Mouse (Mus musculus) 3134 (cell line): Measurements from ENCODE around the gene Gm10300.

ENCODE experiments used
- DNase-seq: peaks from one replicate; pipeline ENCODE4 v3.0.0-alpha.2; 2011; ENCODE audit warnings: low spot score; ENCODE audit not compliant: insufficient read length; ENCODE audit errors: extremely low read depth

Gene Gm10300

DNA sequence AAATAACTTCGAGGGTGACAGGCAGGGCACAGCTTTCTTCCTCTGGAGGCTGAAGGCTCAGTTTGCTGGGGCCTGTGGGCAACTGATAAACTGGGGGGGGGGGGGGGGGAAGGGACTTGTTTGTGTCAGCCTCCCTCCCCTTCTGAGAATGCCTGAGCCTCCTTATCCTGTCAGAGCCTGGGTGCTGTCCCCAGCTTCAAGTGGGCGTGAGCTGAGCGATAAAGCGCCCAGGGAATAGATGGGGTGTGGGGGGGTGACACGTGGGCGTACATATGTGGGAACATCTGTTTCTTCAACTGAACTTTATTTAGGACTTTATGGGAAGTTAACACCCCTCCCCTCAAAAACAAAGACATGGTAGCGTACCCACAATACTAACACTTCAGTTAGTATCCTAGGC, 2.9 kb downstream of the Gm10300 start:
- DNase-seq = no peak

DNA sequence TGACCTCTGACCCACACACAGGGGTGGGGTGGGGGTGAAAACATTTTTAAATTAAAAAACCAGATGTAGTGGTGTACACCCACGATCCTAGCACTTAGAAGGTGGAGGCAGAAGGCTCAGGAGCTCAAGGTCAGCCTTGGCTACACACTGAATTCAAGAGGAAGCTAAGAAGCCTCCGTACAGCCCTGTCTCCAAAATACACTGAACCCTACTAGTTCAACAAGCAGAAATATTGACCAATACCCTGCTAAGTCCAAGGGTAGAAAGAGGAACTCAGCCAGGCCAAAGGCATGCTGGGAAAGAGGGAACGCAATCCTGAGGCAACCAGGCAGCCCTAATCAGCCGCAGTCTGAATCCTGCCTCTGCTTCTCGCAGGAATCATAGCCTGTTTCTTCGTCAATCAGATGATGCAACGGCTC, 3.8 kb downstream of the Gm10300 start:
- no peak for DNase-seq

DNA sequence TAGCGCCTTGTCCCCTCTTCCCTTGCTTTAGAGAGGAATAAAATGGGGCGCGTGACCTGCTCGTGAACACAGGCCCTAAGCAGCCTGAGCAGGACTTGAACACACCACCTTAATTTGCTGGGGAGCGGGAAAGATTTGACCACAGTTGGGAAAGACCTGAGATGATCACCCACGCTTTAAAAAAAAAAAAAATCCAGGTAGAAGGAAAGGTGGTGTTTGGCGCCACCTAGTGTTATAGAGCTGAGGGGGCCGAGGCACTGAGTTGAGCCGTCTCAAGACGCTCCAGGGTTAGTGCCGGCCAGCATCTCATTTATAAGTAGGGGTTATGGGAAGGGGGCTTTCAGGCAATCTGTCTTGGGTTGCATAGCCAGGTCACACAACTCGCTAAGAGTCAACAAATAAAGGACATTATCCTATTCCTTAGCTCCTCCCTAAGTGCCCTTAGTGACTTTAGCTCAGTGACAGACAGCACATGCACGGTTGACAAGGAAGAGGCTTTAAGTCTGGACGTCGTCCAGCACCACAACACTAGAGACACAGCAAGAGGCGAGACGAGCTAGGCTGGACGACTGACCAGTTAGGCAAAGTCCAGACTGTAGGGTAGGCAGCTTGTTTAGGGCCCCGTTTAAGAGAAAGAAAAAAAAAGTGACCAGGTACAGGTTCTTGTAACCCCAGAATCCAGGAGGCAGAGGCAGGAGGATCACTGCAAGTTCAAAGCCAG, 5.2 kb downstream of the Gm10300 start:
- DNase-seq = peak; percentile 30

DNA sequence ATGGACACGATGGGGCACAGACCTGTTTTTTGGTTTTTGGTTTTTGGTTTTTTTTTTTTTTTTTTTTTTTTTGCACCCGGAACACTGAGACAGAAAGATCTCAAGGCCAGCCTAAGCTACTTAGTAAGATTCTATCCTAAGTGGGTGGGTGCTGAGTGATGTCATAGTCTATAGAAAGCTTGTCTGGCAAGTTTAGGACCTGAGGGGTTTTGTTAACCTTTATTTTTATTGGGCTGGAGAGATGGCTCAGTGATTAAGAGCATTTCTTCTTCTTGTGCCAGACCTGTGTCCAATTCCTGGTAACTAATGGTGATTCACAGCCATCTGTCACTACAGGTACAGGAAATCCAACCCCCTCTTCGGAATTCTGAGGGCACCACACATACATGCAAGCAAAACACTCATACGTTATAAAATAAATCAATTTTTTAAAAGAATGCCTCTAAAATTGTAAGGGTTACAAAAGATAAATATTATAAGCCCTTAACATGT, 6.0 kb downstream of the Gm10300 start:
- no peak for DNase-seq

DNA sequence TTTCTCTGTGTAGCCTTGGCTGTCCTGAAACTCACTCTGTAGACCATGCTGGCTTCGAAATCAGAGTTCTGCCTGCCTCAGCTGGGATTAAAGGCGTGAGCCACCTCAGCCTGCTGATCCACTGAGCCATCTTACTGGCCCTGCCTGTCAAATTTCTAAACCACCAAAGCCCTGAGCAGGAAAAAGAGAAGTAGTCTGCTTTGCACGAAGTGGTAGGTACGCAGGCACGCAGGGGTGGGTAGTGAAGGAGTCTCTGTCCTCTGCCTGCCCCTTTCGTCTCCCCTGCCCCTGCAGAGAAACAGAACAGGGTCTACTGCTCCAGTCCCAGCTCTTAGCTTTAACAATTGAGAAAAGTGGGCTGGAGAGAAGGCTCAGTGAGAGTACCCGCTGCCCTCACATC, 10.6 kb downstream of the Gm10300 start:
- DNase-seq = no peak

DNA sequence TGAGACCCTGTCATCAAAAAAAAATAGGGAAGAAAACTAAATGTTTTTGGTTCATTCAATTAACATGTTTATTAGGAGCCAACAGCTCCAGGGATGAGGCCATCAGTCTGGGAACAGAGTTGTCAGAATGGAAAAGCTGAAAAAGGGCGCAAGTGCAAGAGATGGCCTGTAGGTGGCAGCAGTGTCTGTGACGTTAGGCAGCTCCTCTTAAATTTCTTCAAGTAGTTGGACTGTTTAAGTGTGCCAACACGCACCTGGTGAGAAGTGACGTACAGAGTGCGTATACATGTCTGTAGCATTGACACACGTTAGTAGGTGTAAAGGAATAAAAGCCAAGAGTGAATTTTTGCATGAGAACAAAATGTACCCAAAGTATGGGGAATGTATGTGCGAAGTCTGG, 14.4 kb downstream of the Gm10300 start:
- DNase-seq = peak; percentile 26

DNA sequence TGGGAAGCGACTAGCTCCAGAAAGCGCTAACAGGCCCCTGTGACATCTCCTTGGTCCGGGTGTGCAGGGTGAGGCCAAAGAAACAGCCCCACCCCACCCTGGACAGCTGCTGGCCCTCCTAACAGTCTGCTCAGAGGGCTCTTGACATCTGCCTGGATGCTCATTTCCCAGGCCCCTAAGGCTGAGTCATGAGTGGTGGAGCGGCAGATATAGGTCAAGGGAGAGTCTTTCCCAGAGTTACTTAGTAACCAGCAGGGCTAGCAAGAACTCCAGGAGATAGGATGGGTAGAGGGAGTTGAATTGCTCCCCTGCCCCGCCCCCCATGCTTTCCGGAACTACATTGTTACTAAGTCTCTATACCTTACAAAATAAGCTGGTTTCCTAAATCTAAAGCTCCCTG, 18.6 kb downstream of the Gm10300 start:
- DNase-seq = no peak

DNA sequence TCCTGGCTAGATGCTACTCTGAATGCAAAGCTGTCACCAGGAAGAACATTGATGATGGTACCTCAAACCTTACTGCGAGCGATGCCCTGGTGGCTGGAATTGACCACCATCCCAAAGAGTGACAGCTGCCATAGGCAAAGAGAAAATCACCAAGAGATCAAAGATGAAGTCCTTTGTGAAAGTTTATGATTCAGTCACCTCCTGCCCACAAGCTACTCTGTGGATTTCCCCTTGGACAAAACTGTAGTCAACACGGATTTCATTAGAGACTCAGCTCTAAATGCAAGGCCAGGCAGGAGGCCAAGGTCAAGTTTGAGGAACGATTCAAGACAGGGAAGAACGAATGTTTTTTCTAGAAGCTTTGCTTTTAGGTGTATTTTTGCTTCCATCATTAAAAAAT, 19.4 kb downstream of the Gm10300 start:
- DNase-seq = no peak

DNA sequence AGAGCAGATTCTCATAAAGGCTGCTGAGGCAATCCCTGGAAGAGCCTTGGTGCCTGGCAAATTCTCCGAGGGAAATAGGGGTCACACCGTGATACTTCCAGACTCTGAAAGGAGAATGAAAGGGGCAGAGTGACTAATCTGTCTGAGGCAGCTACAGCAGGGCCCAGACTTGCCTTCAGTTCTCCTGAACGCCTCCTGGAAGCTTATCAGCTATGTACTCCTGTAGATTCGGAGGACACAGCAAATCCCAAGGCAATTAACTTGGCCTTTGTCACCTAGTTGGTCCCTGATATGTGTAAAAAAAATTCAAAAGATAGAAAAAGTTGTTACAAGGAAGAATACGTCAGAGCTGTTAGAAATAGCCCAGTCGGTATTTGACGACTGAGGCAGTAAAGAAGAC, 20.5 kb downstream of the Gm10300 start:
- no peak for DNase-seq

DNA sequence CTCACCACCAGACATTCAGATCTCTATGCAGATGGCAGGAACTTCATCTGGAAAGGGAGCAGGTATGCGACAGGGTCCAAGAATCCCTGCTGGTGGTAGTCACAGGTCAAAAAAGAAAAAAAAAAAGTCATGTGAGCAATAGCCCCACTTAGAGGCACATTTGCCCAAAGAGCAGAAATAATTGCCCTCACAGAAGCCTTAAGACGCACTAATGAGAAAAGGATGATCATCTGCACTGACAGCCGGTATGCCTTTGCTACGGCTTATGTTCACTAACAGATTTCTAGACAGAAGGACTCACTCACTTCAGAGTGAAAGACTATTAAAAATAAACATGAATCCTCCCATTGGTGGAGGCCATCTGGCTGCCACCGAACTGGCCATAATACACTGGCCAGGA, 25.1 kb downstream of the Gm10300 start:
- DNase-seq = no peak

DNA sequence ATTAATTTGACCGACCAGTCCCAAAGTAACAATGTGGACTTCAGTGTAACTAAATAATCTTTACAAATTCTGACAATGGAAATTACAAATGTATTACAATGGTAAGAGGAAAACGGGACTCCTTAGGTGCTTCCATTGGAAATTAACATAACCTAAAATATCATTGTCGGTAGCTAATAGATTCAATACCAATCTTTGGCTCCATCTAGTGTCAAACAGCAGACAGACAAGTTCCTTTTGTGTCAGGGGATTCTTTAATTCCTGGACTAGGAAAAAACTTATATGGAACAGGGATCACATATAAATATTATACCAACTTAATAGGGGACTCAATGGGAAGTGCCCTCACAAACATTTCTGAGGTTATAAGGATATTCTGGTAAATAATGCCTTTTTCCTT, 26.7 kb downstream of the Gm10300 start:
- no peak for DNase-seq

DNA sequence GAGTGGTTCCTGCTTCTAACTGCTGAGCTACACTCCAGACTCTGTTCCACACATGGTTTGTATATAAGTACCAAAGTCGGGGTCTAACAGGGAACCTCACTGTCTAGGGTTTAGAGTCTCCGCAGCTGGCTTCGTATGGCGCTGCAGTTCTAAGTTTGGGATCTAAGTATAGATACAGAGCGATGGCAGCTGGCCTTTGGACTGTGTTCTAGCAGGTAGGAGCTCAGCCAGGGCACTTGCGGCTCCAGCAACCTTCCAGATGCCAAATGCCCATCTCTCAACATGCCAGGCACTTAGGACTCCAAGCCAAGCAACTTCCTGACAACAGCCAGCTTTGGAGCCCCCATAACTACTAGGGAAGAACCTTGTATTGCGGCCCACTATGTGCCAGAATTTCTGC, 33.7 kb downstream of the Gm10300 start:
- no peak for DNase-seq

DNA sequence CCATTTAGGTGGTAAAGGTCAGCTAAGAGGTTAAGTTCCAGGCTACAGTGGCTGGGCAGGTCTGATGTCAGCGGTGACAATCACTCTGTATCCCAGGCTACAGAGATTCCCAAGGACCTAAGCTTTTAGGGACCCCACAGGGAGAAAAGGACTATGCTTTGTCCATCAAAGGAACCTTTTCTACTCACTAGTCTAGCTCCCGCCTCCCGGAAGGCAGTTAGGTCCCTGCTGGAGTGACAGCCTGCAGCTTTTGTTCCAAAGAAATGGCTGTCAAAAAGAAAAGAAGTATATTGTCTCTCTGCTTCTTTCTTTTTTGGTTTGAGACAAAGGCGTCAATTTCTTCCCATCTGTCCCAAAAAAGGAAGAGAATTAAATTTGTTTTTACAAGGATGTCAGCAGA, 36.7 kb downstream of the Gm10300 start:
- no peak for DNase-seq

DNA sequence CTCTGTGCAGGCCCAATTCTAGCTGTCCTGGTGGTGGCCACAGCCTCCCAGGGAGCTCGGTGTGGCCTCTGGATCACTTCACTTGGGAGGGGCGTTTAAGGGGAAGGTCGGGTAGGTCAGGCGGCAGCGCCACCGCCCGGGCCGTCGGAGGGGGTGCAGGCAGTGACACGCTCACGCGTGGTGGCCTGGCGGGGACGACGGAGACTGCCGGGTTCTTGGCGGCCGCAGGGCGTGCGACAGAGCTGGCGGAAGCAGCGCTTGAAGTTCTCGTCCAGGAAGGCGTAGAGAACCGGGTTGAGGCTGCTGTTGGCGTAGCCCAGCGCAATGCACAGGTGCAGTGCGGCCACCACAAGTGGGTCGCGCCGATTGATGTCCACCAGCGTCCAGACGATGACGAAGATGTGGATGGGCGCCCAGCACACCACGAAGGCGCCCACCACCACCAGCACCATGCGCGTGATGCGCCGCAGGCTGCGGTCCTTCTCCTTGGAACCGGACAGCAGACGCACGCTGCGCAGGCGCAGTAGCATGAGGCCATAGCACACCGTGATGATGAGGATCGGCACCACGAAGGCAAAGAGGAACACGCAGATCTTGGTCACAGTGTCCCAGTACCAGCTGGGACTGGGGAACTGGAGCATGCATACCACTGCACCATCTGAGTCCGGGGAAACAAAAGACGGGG, 39.1 kb downstream of the Gm10300 start:
- DNase-seq = peak; percentile 9

DNA sequence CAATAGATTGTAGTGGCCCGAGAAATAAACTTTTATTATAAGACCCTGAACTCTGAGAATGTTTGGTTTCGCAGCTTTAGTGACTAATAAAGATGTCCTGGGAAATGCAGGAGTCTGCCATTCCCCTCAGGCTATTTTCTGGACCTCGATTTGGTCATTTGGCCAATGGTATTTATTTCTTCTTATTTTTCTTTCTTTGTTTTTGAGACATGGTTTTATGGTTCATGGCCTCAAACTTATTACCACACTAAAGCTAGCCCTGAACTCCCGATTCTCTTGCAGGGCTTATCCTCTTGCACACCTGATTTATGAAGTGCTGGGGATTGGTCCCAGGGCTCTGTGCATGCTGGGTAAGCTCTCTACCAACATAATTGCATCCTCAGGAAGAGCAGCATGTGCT, 41.8 kb downstream of the Gm10300 start:
- DNase-seq = no peak

DNA sequence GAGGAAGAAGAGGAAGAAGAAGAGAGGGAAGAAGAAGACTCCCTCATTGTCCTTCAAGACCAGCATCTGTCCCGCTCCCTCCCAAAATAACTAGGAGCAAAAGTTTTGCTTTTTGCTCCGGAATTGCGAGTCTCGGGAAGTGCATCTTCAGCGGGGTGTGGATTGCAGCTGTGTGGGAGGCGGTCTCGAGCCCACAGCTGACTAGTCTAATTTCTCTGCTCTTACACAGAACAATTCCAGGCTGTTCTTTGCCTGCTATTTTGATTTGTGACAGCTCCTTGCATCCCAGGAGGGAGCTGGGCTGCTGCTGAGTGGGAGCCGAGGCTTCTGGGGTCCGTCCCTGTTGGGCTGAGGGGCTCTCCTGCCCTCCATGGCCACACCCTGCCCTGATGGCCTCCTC, 45.1 kb downstream of the Gm10300 start:
- DNase-seq = no peak

DNA sequence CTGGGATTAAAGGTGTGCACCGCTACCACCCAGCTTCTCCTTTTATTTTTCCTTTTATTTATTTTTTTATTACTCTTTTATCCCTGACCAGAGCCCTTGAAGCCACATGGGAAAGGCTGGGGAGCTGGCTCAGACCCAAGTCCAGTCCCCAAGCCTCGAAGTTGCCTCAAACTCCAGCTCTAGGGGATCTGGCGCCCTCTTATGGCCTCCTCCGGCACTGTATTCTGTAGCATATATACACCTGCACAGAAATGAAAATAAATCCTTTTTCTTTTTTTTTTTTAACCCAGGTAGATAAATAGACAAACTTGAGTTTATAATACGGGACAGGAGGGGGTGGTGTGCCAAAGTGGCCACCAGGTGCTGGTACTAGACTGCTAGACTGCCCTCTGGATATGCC, 47.2 kb downstream of the Gm10300 start:
- no peak for DNase-seq

DNA sequence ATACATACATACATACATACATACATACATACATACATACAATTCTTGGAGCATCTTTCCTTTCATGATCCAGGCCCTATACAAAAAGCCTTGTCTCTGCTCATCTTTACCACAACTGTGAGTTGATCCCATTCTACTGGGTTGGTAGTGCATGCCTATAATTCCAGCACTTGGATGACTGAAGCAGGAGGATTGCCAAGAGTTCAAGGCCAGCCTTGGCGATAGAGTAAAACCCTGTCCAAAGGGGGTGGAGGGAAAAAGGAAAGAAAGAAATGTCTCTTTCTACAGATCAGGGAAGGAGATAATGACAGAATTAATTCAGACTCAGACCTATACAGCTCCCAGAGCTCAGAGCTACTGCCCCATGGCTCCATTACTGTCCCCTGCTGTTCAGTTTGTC, 48.7 kb downstream of the Gm10300 start:
- DNase-seq = no peak
